Comparison of ENCODE assay signal across 19 mouse cellular contexts in the genomic region with DNA sequence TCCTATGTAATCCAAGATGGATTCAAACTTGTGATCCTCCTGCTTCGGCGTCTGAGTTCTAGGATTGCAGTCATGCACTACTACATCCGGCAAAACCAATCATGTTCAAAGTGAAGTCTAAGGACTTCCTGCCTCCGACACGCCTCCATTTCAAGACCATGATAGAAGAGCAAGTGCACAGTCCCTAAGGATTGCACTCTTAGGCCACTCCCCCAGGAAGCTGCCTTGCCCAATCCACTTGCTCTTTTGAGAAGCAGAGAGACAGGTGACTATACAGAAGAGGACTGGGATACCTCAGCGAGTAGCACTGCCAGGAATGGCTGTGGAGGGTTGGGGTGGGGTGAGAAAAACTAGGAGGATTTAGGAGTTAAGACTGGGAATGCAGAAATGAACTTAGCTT. TPM values are rescaled to one million over a fixed set of nuclear protein-coding genes. Genes with fewer than 3 reads are reported as not detected.
DNase-seq lines count a peak whose midpoint lies in the region; ATAC-seq lines count a peak whose summit lies in the region.
"Had no signal": no experiment of that assay in that cellular context is flagged by ENCODE, and none has a peak within 500 bp of the region (broad histone marks: within the 10 kb centered on the region; RNA-seq: fewer than 3 reads in every experiment).

No protein-coding gene starts in this region.

- H3K9ac ChIP-seq in liver, embryonic 13.5 days, result no peak overlapping the region
- no peak overlapping the region for H3K9ac ChIP-seq in liver, embryonic 11.5 days (ENCODE audit: low read depth, low read length)
- H3K9ac ChIP-seq: embryonic facial prominence, embryonic 15.5 days; forebrain, embryonic 15.5 days; heart, embryonic 12.5 days; hindbrain, embryonic 14.5 days had no signal

- no peak for ATAC-seq in liver, embryonic 13.5 days (ENCODE audit: low read depth)
- no peak for ATAC-seq in liver, embryonic 11.5 days (replicated peaks; ENCODE audit: low FRiP score)
- peak; percentile 23; the same call in 1 of the 2 replicates for ATAC-seq in granulocyte monocyte progenitor cell, adult 5-6 weeks (replicated peaks; ENCODE audit: poor library complexity, severe bottlenecking)
- ATAC-seq: activated CD4-positive, CD25-positive, alpha-beta regulatory T cell, adult 4 months; forebrain, embryonic 15.5 days had no signal

- no peak overlapping the region for H3K4me2 ChIP-seq in liver, embryonic 13.5 days
- H3K4me2 ChIP-seq in liver, embryonic 11.5 days, result no peak overlapping the region
- H3K4me2 ChIP-seq: embryonic facial prominence, embryonic 15.5 days; forebrain, embryonic 15.5 days; heart, embryonic 12.5 days; hindbrain, embryonic 14.5 days had no signal

- peaks cover 85% of the 10 kb centered on the region for H3K4me1 ChIP-seq in liver, embryonic 13.5 days (replicated peaks)
- H3K4me1 ChIP-seq in liver, embryonic 11.5 days (replicated peaks; ENCODE audit: control insufficient read depth, insufficient read depth, low read length), result peaks cover 26% of the 10 kb centered on the region
- H3K4me1 ChIP-seq: embryonic facial prominence, embryonic 15.5 days; forebrain, embryonic 15.5 days; heart, embryonic 12.5 days had no signal

- H3K4me3 ChIP-seq in liver, embryonic 13.5 days (replicated peaks), result no peak overlapping the region
- H3K4me3 ChIP-seq in liver, embryonic 11.5 days (ENCODE audit: low read depth, low read length), result no peak overlapping the region
- H3K4me3 ChIP-seq: embryonic facial prominence, embryonic 15.5 days; forebrain, embryonic 15.5 days; heart, adult 2 months; heart, embryonic 12.5 days; hindbrain, embryonic 10.5 days had no signal

- no peaks in the 10 kb centered on the region for H3K9me3 ChIP-seq in liver, embryonic 13.5 days (replicated peaks)
- H3K9me3 ChIP-seq in liver, embryonic 11.5 days (ENCODE audit: control insufficient read depth, low read length), result no peaks in the 10 kb centered on the region
- H3K9me3 ChIP-seq: embryonic facial prominence, embryonic 15.5 days; forebrain, embryonic 15.5 days; heart, embryonic 12.5 days; hindbrain, embryonic 10.5 days had no signal

- H3K27ac ChIP-seq in liver, embryonic 13.5 days, result peak overlapping the region; percentile 3; the same call in 1 of the 2 replicates
- H3K27ac ChIP-seq in liver, embryonic 11.5 days (ENCODE audit: low read depth, low read length), result no peak overlapping the region
- H3K27ac ChIP-seq: embryonic facial prominence, embryonic 15.5 days; forebrain, embryonic 15.5 days; heart, adult 2 months; hindbrain, embryonic 10.5 days; hindbrain, embryonic 14.5 days had no signal

- no peaks in the 10 kb centered on the region for H3K27me3 ChIP-seq in liver, embryonic 13.5 days
- H3K27me3 ChIP-seq in liver, embryonic 11.5 days (replicated peaks; ENCODE audit: control insufficient read depth, insufficient read depth, low read length), result no peaks in the 10 kb centered on the region
- H3K27me3 ChIP-seq: embryonic facial prominence, embryonic 15.5 days; forebrain, embryonic 15.5 days; heart, embryonic 12.5 days had no signal

- WGBS in liver, embryonic 13.5 days (ENCODE audit: insufficient replicate concordance), result 65% methylated on average over 6 of the region's 6 CpGs
- 64% methylated on average over 6 of the region's 6 CpGs for WGBS in liver, embryonic 11.5 days

- no peaks in the 10 kb centered on the region for H3K36me3 ChIP-seq in liver, embryonic 13.5 days
- H3K36me3 ChIP-seq in liver, embryonic 11.5 days (ENCODE audit: control insufficient read depth, insufficient read depth, low read length), result no peaks in the 10 kb centered on the region
- H3K36me3 ChIP-seq: embryonic facial prominence, embryonic 15.5 days; forebrain, embryonic 15.5 days; G1E; heart, embryonic 12.5 days; hindbrain, embryonic 10.5 days had no signal

- DNase-seq in liver, embryonic 13.5 days, result no peak
- no peak for DNase-seq in liver, embryonic 11.5 days (ENCODE audit: low spot score)
- peak; percentile 83 for DNase-seq in R1 (ENCODE audit: low read depth, low spot score)
- no peak for DNase-seq in cerebellum, postnatal 10 days
- DNase-seq in adrenal gland, postnatal 4 days (ENCODE audit: low spot score in 2 of 2), result no peak
- DNase-seq: adrenal gland, postnatal 14 days; cerebellum, adult 2 months; cerebellum, postnatal 14 days; embryo, embryonic 11 days; gastrocnemius, postnatal 36 days; heart, adult 2 months had no signal

RNA-seq across cellular contexts. Expression of a gene that starts 13.2 kb away (rescaled TPM):
- polyA plus RNA-seq in liver, embryonic 13.5 days (2015; fragmentation: Nextera tagmentation; extraction: Ambion mirVana), result 20.1 and 20.4 TPM in 2 replicates
- 21.4 and 27.4 TPM in 2 replicates for polyA plus RNA-seq in liver, embryonic 11.5 days (2014; fragmentation: Nextera tagmentation; extraction: Ambion mirVana)
- 51.0 and 55.5 TPM in 2 replicates for total RNA-seq in granulocyte monocyte progenitor cell, adult 5-6 weeks (2014; fragmentation: Nextera tagmentation)
- total RNA-seq in granulocyte monocyte progenitor cell, adult 5-6 weeks (2017), result 12.8 and 17.0 TPM in 2 replicates
- 100 to 1,000 TPM in 1 of 2 experiments, 10 to 100 TPM in 1; 97.4 to 117 TPM for total RNA-seq in adrenal gland, postnatal 4 days (2021)

RNA-seq across cellular contexts. Expression of a gene that starts 14.0 kb away (rescaled TPM):
- 11.4 and 12.2 TPM in 2 replicates for polyA plus RNA-seq in liver, embryonic 13.5 days (2015; fragmentation: Nextera tagmentation; extraction: Ambion mirVana)
- 11.5 and 12.0 TPM in 2 replicates for polyA plus RNA-seq in liver, embryonic 11.5 days (2014; fragmentation: Nextera tagmentation; extraction: Ambion mirVana)
- 12.4 and 26.0 TPM in 2 replicates for total RNA-seq in granulocyte monocyte progenitor cell, adult 5-6 weeks (2014; fragmentation: Nextera tagmentation)
- 15.0 and 15.4 TPM in 2 replicates for total RNA-seq in granulocyte monocyte progenitor cell, adult 5-6 weeks (2017)
- 1 to 10 TPM; 4.4 to 4.6 TPM for total RNA-seq in adrenal gland, postnatal 4 days (2021)
